Mouse (Mus musculus): Measurements from ENCODE around the gene Brd3.
"Not testable (repeated sequence)": the region's sequence is repeated elsewhere in the genome, so short reads cannot be mapped to it uniquely, and the experiment has no call there.

The Brd3 gene

DNA sequence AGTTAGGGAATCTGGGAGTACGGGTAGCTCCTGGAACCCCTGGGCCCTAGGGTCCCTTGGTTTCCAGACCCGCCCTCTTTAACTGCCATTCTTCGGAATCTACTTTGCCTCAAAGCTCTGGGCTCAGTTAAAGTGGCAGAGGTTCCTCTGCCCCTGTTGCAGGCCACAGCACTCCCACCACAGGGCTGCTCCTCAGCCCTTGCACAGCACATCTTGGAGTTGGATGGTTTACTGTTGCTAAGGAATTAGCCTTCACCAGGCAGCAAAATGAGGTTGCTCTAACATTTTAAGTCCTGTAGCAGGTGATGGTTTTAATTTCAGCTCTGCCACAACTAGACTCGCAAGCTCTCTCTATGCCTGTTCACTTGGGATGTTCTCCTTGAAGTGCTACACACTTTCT, at the start of gene Brd3:
Gene Brd3, minus strand, starts transcription at position 101 of the 400 bp plus-strand sequence.
- no peak for DNase-seq (ENCODE audit: extremely low spot score, low spot score)

GRCm38 (mm10) chr2:27556921-27557320, 49.5 kb upstream of the Brd3 start:
- DNase-seq (ENCODE audit: extremely low spot score, low spot score), result no peak

DNA sequence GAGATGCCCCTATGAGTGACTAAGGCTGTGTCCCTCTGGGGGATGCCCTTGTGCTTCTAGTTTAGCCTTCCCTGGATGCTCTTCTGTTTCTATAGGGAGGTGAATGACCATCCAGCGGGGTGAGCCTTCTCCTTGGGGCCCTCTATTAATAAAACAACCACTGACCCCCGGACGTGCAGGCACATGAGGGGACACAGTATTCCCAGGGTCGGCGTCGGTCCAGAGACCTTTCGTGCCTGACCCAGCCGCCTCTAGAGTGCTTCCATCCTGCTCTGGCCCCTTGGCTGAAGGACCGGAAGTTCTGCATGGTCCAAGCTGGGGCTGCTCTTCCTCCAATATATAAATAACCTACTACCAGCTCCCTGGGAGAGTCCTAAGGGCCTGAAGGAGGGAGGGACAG, 46.8 kb upstream of the Brd3 start:
- no peak for DNase-seq (ENCODE audit: extremely low spot score, low spot score)

- DNase-seq (ENCODE audit: extremely low spot score, low spot score), result peak; percentile 83
These were observed 45.3 kb upstream of the Brd3 start for GRCm38 (mm10) chr2:27552620-27553287.

DNA sequence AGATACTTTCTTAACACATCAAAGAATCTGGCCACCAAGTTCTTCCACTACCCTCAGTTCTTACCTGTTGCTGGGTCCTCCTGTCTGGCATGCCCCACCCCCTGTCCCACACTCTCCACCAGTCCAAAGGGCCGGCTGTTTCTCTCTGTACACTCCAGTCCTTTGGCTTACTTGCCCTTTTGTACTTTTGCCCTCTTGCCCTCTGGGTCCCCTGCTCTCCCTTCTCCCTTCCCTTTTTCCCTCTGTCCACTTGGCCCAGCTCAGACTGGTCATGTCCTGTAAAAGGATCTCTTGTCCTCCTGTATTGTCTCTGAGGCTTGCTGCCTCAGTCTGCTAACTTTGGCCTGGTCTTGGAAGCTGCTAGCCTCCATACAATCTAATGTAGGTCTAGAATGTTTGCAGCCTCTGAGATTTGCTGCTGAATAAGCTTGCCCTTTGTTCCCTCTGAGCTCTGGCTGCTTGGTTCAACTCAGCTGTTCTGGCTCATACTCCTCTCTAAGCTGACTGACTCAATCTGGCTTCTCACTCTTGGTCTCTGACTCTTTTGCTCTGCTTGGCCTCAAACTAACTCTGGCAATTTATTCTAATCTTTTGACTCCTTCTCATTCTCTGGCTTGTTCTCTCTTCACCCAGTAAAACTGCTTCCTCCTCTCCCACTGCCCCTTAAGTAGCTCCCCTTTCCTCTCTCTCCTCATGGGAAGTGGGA, 41.4 kb upstream of the Brd3 start:
- DNase-seq (ENCODE audit: extremely low spot score, low spot score), result no peak

DNA sequence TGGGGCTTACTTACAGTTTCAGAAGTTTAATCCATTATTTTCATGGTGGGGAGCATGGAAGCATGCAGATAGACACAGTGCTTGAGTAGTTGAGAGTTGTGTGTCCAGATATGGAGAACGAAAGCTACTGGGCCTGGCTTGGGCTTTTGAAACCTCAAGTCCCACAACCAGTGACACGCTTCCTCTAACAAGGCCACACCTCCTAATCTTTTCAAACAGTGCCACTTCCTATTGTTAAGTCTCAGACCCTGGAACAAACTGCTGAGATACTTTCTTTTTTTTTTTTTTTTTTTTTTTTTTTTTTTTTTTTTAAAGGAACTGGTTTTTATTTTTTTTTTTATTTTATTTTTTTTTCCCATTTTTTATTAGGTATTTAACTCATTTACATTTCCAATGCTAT, 40.5 kb upstream of the Brd3 start:
- no peak for DNase-seq (ENCODE audit: extremely low spot score, low spot score)

- no peak for DNase-seq (ENCODE audit: extremely low spot score, low spot score)
These were observed 39.9 kb upstream of the Brd3 start for GRCm38 (mm10) chr2:27547326-27547725.

GRCm38 (mm10) chr2:27546041-27546440, 38.6 kb upstream of the Brd3 start:
- DNase-seq (ENCODE audit: extremely low spot score, low spot score), result not testable (repeated sequence)

- DNase-seq (ENCODE audit: extremely low spot score, low spot score), result not testable (repeated sequence)
These were observed 38.1 kb upstream of the Brd3 start for GRCm38 (mm10) chr2:27545517-27545916.

DNA sequence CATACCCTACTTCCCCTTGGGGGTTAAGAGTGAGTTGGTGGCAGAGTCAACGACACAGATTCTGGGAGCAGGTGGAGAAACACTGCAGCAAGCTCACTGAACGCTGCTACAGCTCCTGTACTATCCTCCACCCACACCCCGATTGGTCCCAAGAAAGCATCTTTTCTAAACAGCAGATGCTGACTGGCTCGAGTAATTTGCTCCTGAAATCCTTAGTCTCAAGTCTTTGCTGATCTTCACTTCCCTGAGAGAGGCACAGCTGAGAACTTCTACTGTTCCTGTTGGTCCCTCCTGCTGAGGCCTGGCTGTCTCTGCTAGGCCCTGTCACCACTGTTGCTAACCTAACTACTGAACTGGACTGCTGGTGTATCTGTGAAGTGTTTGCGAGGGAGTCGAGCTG, 37.2 kb upstream of the Brd3 start:
- no peak for DNase-seq (ENCODE audit: extremely low spot score, low spot score)

- no peak for DNase-seq (ENCODE audit: extremely low spot score, low spot score)
These were observed 33.8 kb upstream of the Brd3 start for GRCm38 (mm10) chr2:27541225-27541624.

DNA sequence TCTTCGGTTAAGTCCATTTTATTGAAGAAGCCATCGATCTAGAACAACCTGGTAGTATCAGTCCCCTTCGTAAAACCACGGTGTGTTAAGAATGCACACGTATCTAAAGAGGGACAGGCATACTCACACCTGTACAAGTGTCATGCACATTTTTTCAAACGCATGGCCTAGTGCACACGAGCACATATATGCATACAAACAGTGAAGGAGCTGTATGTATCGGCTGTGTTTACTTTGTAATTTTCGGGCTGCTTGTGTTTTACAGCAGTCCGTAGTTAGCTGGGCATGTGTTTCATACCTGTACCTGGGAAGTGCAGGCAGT, 33.0 kb upstream of the Brd3 start:
- DNase-seq (ENCODE audit: extremely low spot score, low spot score), result no peak

DNA sequence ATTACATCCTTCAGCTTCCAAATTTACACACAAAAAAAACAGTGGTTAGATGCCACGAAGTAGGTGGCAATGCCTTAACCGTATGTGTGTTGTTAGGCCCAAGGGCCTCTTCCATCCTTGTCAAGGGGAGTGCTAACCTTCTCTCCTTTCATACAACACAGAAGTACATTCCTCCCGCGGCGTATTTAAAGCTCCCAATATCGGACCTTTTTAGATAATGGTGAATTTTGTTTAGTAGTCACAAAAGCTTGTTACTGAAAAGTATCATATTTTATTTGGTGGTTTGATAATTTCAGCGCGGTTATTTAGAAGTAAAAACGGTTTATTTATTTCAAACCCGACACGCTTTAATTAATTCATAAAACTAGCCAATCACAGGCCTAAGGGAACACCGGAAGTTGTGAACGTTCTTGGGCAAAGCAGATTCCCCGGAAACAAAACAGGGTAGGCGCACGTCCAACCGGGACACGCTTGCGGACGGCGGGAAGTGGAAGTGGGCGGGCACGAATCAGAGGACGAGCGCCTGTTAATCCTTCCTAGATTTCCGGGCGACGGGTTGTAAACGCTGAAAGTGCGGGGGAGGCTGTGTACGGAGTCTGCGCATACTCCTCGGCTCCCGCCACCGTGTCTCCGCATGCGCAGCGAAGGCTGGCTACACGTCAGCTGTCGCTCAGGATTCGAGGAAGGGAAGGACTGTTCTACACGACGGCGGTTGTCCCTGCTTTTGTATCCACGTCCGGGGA, 32.5 kb upstream of the Brd3 start:
- peak; percentile 93 for DNase-seq (ENCODE audit: extremely low spot score, low spot score)

DNA sequence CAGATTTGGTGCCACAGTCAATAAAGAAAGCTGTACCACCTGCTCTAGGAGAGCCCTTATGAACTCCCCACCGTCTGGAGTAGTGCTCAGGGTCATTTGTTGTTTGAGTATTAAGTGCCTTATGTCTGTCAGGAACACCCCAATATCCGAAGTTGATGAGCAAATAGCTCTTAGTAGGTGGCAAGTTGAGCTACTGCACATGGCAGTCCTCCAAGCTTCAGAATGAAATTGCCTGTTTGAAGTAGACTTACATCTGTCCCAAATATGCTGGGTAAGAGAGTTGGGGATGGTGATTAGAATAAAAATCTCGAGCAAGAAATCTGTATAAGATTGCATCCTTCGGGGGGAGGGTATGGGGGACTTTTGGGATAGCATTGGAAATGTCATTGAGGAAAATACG, 31.9 kb upstream of the Brd3 start:
- peak; percentile 32 for DNase-seq (ENCODE audit: extremely low spot score, low spot score)

GRCm38 (mm10) chr2:27538455-27539330, 31.2 kb upstream of the Brd3 start:
- DNase-seq (ENCODE audit: extremely low spot score, low spot score), result not testable (repeated sequence)

DNA sequence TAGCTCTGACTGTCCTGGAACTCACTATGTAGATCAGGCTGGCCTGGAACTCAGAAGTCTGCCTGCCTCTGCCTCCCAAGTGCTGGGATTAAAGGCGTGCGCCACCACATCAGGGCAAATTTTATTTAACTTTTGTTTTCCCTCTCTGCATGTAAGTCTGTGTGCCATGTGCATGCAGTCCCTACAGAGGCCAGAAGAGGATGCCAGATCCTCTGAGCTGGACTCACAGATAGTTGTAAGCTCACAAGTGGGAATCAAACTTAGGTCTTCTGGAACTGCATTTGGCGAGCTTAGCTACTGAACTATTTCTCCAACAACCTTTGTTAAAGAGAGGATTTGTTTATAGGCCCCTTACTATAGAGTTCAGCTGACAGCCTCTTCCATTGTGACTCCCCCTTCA, 10.8 kb upstream of the Brd3 start:
- DNase-seq (ENCODE audit: extremely low spot score, low spot score), result no peak

- no peak for DNase-seq (ENCODE audit: extremely low spot score, low spot score)
These were observed 8.8 kb upstream of the Brd3 start for GRCm38 (mm10) chr2:27516289-27516688.

DNA sequence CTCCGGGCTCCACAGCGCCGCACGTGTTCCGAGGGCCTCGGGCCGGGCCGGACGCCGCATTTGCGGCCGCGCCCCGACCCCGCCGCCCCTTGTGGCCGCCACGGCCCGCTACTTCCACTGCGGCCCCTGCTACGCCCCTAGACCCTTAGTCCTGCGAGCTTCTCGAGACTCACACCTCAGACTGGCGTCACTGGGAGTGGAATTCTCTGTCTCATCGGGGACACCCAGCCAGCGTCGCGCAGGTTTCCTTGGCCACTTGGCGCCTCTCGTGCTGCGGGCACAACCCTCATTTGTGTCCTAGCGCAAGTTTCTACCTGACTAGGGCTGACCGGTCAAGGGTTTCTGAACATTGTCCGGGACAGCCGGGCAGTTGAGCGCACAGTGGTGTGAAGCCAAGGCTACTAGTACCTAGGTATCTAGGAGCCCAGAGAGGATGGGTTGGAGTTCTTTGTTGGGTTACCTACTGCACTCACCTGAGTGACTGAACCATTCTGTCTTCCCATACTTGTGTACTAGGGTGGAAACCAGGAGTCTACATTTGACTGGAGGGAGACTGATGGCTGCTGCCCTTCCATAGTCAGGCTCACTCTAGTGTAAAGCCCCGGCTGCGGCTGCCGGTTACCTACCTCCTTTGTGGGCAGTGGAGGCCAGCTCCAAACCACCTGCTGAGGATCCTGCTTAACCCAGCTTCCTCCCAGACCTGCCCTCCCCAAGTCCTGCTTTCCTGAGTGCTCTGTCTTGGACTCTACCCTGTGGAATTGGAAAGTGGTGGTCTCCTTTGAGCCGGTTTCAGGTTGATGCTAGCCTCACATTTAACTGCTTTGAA, 8.1 kb upstream of the Brd3 start:
- DNase-seq (ENCODE audit: extremely low spot score, low spot score), result no peak

DNA sequence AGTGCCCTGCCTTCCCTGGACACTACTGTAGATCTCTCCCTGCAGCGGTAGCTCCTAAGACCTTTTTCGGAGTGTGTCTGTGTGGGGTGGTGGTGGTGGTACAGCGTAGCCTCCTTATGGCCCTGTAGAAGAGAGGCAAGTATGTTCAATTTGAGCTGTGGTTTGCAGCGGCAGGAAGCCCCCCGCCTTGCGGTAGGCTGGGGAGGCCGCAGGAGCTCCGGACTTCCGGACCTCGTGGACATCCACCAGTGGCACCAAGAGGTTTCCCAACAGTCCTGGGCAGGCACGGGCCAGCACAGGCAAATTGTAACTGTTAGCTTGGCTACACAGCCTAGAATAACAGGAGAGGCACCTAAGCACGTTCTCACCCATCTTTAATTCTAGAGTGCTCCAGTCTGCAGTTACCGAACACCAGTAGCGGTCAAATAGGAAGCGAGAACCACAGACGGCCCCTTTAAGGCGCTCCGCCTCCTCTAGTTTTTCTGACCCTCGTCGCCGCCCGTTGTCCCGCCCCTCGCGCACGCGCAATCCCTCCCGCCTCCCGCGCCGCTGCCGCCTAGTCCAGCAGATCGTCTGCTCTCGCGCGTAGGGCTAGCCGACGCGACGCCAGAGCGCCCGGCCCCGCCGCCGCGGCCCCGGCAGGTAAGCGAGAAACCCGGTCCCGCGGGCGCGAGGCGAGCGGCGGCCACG, 7.3 kb upstream of the Brd3 start, which contains the start of gene Wdr5:
Gene Wdr5, plus strand, starts transcription at position 519 of the 690 bp plus-strand sequence.
- DNase-seq (ENCODE audit: extremely low spot score, low spot score), result peak; percentile 99

- DNase-seq (ENCODE audit: extremely low spot score, low spot score), result no peak
These were observed 6.4 kb upstream of the Brd3 start for GRCm38 (mm10) chr2:27513861-27514260.
